Mouse (Mus musculus): Measurements from ENCODE around the gene Grik1.

Gene Grik1

GRCm38 (mm10) chr16:88290132-88290772 is at the start of gene Grik1:
TSS of gene Grik1 (minus strand) at chr16:88290265.
- WGBS = under 1% methylated on average over 27 of the region's 27 CpGs

DNA sequence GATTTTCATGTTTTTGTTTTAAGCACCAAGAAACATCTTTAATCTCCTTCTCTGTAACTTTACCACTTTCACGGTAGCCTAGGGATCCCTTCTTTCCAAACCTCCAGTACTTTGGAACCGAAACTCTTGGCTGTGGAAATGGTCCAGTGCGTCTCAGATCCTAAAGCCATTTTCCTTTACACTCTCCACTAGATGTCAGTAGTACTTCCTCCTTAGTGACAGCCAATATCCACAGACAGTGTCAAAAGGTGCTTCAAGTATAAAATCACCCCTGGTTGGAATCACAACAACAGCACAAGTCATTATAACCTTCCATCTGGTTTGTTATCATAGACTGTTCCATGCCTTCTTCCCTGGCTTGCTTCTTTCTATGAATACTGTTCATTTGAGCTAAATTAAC is 4.1 kb upstream of the Grik1 start:
- 30% methylated on average over 3 of the region's 3 CpGs for WGBS

DNA sequence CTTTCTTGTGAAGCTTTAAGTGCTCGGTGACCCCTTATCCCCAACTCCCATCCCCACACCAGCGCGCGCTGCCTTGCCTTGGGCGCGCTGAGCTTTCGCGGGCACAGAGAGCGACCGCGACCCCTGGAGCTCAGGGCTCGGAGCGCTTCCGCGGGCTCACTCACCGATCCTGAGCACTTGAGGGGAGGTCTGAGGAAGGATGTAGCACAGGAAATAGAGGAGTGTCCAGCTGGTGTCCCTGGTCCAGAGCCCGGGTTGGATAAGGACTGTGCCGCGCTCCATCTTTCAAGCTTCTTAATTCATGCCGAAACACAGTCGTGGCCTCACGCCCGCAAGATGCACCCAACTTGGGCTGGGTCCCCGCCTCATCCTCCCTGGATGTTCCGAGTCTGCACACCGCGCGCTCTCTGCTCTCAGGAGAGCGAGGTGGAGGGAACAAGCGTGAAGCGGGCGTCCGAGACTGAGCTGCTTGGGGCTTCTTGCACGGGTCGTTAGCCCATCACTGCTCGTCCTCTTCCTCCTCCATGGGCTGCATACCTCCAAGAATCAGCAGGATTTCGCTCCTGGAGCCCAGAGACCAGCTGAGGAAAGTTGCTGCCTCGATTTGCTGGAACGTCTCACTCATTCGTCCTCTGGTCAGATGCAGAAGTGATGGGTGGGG is 514 bp downstream of the Grik1 start:
- under 1% methylated on average over 40 of the region's 40 CpGs for WGBS

DNA sequence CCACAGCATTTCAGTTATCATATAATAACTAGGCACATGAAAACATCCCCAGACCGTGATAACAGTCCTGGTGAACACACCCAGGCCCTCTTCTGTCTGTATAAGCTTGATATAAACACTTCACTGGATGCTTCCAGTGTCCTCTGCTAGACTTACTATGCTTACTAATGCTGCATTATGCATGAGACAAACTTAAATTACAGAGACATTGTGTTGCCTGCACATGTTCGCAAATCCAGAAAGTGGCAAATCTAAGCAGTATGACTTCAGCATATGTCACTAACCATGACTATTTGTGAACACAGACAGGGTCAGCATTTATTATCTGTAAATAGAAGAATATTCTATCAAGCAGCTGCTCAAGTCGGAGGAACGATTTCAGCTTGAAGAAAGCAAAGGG is 31.7 kb downstream of the Grik1 start:
- WGBS = 60% methylated on average over 4 of the region's 4 CpGs

- WGBS = 59% methylated on average over 5 of the region's 5 CpGs
These were observed 33.0 kb downstream of the Grik1 start for GRCm38 (mm10) chr16:88257072-88257471.

DNA sequence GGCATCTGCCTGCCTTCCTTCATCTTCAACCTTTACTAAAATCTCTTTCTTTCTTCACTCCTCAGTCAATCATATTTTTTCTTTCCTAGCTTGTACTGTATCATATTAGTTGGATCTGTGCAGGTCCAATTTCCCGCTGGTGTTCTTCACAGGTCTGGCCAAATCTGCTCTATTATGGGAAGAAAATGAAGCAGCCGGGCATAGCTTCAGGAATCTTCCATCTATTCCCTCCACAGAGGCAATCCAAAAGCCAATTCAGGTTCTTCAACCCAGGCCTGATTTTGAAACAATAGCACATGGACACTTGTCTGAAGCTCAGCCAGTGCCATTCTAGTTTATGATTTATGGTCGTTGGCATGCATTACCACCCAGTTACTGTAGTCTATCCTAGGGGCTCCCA is 34.0 kb downstream of the Grik1 start:
- WGBS = 80% methylated on average over 3 of the region's 3 CpGs

- WGBS = 80% methylated on average over 2 of the region's 2 CpGs
These were observed 37.4 kb downstream of the Grik1 start for GRCm38 (mm10) chr16:88252676-88253075.

- 84% methylated on average over 5 of the region's 5 CpGs for WGBS
These were observed 39.0 kb downstream of the Grik1 start for GRCm38 (mm10) chr16:88251049-88251448.

- 48% methylated on average over 3 of the region's 3 CpGs for WGBS
These were observed 40.2 kb downstream of the Grik1 start for GRCm38 (mm10) chr16:88249825-88250224.

DNA sequence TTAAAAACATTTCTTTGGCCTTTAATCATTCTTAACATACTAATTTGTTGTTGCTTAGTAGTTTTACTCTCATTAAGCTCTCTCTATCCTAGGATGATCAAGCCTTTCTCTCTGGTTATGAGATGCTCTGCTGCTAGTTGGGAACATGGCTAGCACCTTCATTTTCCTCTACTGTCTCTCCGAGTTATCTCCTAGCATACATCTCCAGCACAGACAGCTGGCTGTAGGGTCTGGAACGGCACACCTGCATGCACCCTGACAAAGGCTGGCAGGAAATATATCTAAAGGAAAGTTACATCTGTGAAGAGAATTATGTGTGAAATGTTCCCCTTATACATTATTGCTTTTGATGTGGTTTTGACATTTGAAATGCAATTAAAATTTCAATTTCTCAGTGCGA is 42.5 kb downstream of the Grik1 start:
- WGBS = 93% methylated on average over 3 of the region's 3 CpGs

DNA sequence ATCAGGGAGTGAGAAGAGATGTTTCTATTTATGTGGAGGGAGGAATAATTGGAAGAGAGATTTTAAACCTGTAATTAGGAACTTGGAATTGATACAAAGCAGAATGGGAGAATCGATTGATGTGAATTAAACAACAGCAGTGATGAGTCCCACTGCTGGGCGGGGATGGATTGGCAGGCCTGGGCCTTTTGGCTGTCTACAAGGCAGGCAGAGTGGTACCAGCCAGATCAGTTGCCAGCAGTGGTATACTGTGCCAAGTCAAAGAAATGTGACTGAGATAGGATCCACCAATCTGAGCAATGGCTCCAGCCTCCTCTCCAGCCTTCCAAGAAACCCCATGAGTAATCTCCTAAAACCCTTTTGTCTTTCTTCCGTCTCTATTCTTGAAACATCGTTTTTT is 45.4 kb downstream of the Grik1 start:
- WGBS = 59% methylated on average over 4 of the region's 4 CpGs

DNA sequence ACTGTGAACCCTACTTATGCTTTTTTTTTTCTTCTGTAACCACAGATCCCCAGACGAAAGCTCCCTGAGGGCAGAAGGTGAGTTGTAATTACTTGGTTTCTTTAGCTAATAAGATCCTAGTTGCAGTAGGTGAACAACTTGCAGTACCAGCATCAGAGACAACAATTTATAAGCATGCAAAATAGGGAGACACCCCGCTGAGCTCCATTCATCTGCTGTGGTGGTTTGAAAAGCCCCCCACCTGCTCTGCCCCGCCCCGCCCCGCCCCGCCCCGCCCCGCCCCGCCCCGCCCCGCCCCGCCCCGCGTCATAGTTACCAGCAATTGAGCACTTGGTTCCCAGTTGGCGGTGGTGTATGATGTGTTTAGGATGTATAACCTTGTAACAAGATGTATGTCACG is 64.4 kb downstream of the Grik1 start:
- WGBS = 60% methylated on average over 16 of the region's 16 CpGs

DNA sequence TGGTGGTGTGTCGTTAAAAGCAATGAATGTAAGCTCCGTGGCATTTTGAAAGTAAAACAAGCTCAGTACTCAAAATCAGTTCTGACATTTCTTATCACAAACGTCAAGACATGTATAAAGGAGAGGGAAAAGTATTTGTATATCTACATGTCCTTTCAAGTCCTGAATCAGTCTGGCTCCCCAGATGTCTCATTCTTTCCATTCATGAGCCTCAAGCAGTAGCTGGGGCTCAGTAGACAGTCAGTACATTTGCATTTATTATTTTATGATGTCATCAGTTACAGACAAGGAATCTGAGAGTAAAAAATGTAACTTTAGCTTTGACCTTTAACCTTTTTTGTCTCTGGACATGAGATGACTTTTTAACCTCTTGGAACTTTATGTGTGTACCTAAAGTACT is 68.1 kb downstream of the Grik1 start:
- 76% methylated on average over 3 of the region's 3 CpGs for WGBS

DNA sequence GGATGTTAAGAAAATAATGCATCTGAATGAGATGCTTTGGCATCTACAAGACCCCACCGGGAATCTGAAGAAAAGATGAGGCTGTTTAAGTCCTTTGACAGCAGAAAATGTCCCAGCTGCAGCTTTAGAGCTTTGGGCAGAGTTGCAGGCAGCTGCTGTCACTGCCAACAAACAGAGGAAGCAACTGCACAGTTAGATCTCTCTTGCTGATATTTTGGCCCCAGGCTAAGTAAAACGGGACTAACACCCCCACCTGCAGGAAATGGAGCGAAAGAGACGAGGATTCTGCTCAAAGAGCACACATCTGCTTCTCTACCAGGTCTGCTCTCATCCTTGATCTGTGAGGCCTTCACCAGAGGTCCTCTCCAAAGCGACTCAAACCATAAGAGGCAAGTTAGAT is 77.5 kb downstream of the Grik1 start:
- 55% methylated on average over 5 of the region's 5 CpGs for WGBS

DNA sequence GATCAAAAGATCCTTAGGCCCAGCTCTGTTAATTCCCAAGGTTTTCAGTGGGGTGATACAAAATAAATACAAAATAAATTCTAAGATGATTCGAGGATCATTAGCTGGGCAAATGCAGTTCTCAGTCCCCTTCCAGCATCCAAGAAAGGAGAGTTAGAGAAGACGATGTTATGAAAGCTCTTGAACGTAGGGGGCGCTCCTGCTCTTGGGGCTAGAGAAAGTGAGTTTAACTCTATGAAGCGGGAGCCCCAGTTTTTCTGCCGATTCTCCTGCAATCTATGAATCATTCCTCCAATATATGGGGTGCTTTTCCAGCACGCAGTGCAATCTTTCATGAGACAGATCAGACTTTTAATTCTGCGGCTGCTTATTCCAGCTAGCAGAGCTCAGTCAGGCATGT is 78.2 kb downstream of the Grik1 start:
- 61% methylated on average over 8 of the region's 8 CpGs for WGBS

GRCm38 (mm10) chr16:88204400-88204799 is 85.7 kb downstream of the Grik1 start:
- 5% methylated on average over 5 of the region's 5 CpGs for WGBS

GRCm38 (mm10) chr16:88203985-88204384 is 86.1 kb downstream of the Grik1 start:
- WGBS = 83% methylated on average over 6 of the region's 6 CpGs

DNA sequence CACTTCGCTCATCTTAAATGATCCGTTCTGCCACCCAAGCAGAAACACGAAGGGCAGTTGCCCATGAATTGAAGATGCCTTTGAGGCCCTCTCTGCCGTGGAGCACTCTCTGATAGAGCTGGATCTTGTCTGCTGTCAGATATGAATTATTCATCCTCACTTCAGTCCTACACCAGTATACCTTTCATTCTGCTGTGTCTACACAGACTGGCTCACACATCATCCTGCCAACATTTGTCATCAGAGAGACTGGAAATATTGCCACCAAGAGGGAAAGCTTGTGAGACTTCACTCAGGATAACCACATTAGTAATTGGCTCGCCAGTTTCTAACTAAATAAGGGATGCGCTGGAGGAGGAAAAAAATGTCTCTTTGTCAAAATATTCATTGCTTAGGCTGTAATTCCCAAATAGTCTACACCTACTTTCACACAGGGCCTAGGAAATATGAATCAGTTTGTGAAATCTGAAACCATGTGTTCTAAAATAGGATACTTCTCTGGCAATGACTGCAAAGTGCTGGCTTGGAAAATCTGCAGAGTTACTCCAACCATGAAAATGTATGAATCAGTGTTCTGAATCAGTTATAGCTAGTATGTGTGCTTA is 102.5 kb downstream of the Grik1 start:
- 40% methylated on average over 6 of the region's 6 CpGs for WGBS

DNA sequence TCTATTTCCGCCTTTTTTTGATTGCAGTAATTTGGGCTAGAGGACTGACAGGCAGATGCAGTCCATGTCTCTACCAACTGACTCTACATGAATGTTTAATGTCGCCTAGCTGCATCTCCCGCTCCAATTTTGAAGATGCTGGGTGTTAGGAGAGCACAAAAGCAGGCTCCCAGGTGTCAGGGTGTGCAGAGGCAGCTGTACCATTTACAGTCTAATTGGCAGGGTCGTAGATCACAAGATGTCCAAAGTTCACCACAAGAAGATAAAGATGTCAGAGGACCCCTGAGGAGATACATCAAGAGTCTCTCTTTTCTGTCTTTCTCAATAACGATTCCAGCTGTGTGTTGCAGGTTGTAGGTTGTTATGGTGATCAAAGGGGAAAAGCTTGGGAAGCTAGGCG is 111.3 kb downstream of the Grik1 start:
- 81% methylated on average over 6 of the region's 6 CpGs for WGBS

DNA sequence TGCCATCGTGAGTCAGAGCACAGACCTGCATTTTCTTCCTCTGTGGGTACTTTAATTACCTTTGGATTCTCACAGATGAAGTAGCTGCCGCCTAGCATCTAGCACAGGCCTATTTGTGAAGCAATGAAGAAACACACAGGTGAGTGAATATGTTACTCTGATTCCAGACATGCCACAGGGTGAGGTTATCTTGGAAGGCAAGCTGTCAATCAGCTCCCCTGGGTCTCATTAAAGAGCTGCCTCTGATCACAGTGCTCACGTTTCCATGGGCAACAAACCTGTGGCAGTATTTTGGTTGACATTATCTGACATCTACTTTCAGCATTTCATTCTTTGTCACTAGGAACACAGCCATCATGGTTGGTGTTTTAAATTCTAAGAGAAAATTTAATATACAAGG is 112.7 kb downstream of the Grik1 start:
- WGBS = 83% methylated on average over 3 of the region's 3 CpGs

GRCm38 (mm10) chr16:88174083-88174721 is 115.9 kb downstream of the Grik1 start:
- 51% methylated on average over 9 of the region's 9 CpGs for WGBS

DNA sequence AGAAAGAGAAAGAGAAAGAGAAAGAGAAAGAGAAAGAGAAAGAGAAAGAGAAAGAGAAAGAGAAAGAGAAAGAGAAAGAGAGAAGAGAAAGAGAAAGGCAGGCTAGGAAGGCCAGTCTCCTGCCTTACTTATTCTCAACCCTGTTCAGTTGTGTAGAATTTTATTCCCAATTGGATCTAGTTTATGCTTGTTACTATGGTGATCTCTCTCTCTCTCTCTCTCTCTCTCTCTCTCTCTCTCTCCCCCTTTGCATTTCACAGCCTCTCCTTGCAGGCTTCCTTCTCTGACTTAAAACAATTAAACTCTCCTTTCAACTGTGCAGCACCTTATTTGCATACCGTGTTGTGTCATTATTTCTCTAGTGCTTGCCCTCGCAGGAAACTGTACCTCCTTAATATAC is 147.5 kb downstream of the Grik1 start:
- WGBS = 44% methylated on average over 2 of the region's 2 CpGs

GRCm38 (mm10) chr16:88142136-88142535 is 147.9 kb downstream of the Grik1 start:
- WGBS = 51% methylated on average over 2 of the region's 2 CpGs
